Comparison of ENCODE assay signal across 11 mouse cellular contexts in genomic region chr5:104472371-104472770, GRCm38 (mm10). TPM values are rescaled to one million over a fixed set of nuclear protein-coding genes. Genes with fewer than 3 reads are reported as not detected.
DNase-seq lines count a peak whose midpoint lies in the region; ATAC-seq and TF ChIP-seq lines count a peak whose summit lies in the region.
"Had no signal": no experiment of that assay in that cellular context is flagged by ENCODE, and none has a peak within 500 bp of the region (broad histone marks: within the 10 kb centered on the region; RNA-seq: fewer than 3 reads in every experiment).

No protein-coding gene starts in this region.

- no peak overlapping the region for H3K4me2 ChIP-seq in forebrain, postnatal 0 days (ENCODE audit: low read depth)
- H3K4me2 ChIP-seq in forebrain, embryonic 16.5 days (ENCODE audit: low read length) = no peak overlapping the region
- H3K4me2 ChIP-seq: intestine, embryonic 15.5 days; limb, embryonic 15.5 days had no signal

- no peaks in the 10 kb centered on the region for H3K9me3 ChIP-seq in forebrain, postnatal 0 days (ENCODE audit: low read length)
- H3K9me3 ChIP-seq in forebrain, embryonic 16.5 days (ENCODE audit: control insufficient read depth, low read length) = no peaks in the 10 kb centered on the region
- H3K9me3 ChIP-seq: intestine, embryonic 15.5 days; limb, embryonic 15.5 days had no signal

- TF ChIP-seq POLR2A in brain, embryonic 14.5 days (IDR thresholded peaks at IDR 0.05; ENCODE audit: borderline replicate concordance, extremely low read depth, insufficient read depth, insufficient read length, poor library complexity, severe bottlenecking) = no peak

- no peak for DNase-seq in forebrain, postnatal 0 days
- DNase-seq in kidney, postnatal 4 days = peak; percentile 16 to 21
- DNase-seq in kidney, postnatal 14 days = no peak
- peak; percentile 20 for DNase-seq in A20 (ENCODE audit: low read depth, low spot score)
- no peak for DNase-seq in brain, embryonic 14.5 days (ENCODE audit: low read depth)
- no peak for DNase-seq in ovary, postnatal 36 days (ENCODE audit: low spot score)
- DNase-seq: cerebellum, adult 9-11 months had no signal

- H3K27ac ChIP-seq in forebrain, postnatal 0 days (ENCODE audit: low read depth, low read length) = no peak overlapping the region
- no peak overlapping the region for H3K27ac ChIP-seq in forebrain, embryonic 16.5 days (ENCODE audit: low read length)
- H3K27ac ChIP-seq: intestine, embryonic 15.5 days; limb, embryonic 15.5 days had no signal

- no peak overlapping the region for H3K4me3 ChIP-seq in forebrain, postnatal 0 days (ENCODE audit: low read depth, low read length)
- no peak overlapping the region for H3K4me3 ChIP-seq in forebrain, embryonic 16.5 days (replicated peaks; ENCODE audit: low read length)
- H3K4me3 ChIP-seq: intestine, embryonic 15.5 days; limb, embryonic 15.5 days had no signal

- peak; percentile 47 for TF ChIP-seq CTCF in forebrain, postnatal 0 days (IDR thresholded peaks at IDR 0.05; ENCODE audit: low read depth)
- peak; percentile 20; the same call in 1 of the 2 replicates for TF ChIP-seq CTCF in brain, embryonic 14.5 days (IDR thresholded peaks at IDR 0.05; ENCODE audit: borderline replicate concordance, extremely low read depth, insufficient read depth, insufficient read length)

- H3K9ac ChIP-seq in forebrain, postnatal 0 days = no peak overlapping the region
- H3K9ac ChIP-seq in forebrain, embryonic 16.5 days (replicated peaks; ENCODE audit: low read depth, low read length) = no peak overlapping the region
- H3K9ac ChIP-seq: intestine, embryonic 15.5 days; limb, embryonic 15.5 days had no signal

- H3K27me3 ChIP-seq in forebrain, postnatal 0 days (ENCODE audit: insufficient read depth, low read length) = no peaks in the 10 kb centered on the region
- no peaks in the 10 kb centered on the region for H3K27me3 ChIP-seq in forebrain, embryonic 16.5 days (replicated peaks; ENCODE audit: control insufficient read depth, insufficient read depth, low read length)
- H3K27me3 ChIP-seq: intestine, embryonic 15.5 days; limb, embryonic 15.5 days had no signal

- no peaks in the 10 kb centered on the region for H3K4me1 ChIP-seq in forebrain, postnatal 0 days (ENCODE audit: insufficient read depth)
- H3K4me1 ChIP-seq in forebrain, embryonic 16.5 days (replicated peaks; ENCODE audit: control insufficient read depth, insufficient read depth, low read length) = 0 out of 2 replicates have a peak, but pooled peaks cover 3% of the 10 kb centered on the region
- H3K4me1 ChIP-seq: intestine, embryonic 15.5 days; limb, embryonic 15.5 days had no signal

- peaks cover 19% of the 10 kb centered on the region; the same call in 1 of the 2 replicates for H3K36me3 ChIP-seq in forebrain, postnatal 0 days (ENCODE audit: insufficient read depth)
- H3K36me3 ChIP-seq in forebrain, embryonic 16.5 days (ENCODE audit: control insufficient read depth, insufficient read depth) = peaks cover 13% of the 10 kb centered on the region

- no peak for ATAC-seq in forebrain, postnatal 0 days
- ATAC-seq in forebrain, embryonic 16.5 days = no peak
- ATAC-seq in granulocyte monocyte progenitor cell, adult 5-6 weeks (replicated peaks; ENCODE audit: poor library complexity, severe bottlenecking) = no peak
- ATAC-seq: intestine, embryonic 15.5 days had no signal

- WGBS in forebrain, postnatal 0 days = 94% methylated on average over 8 of the region's 8 CpGs
- 95% methylated on average over 8 of the region's 8 CpGs for WGBS in forebrain, embryonic 16.5 days

RNA-seq across cellular contexts. Expression of gene Pkd2, which starts 13.1 kb away (rescaled TPM):
- 19.8 and 25.4 TPM in 2 replicates for total RNA-seq in forebrain, postnatal 0 days (2014; rRNA removed)
- 4.0 and 6.2 TPM in 2 replicates for polyA plus RNA-seq in forebrain, postnatal 0 days (2015; fragmentation: Nextera tagmentation; extraction: Ambion mirVana)
- polyA plus RNA-seq in forebrain, embryonic 16.5 days (2015; fragmentation: Nextera tagmentation; extraction: Ambion mirVana) = 7.0 and 7.8 TPM in 2 replicates
- 33.5 TPM in 2 replicates for polyA plus RNA-seq in brain, embryonic 14.5 days (2012; rRNA removed)
- total RNA-seq in granulocyte monocyte progenitor cell, adult 5-6 weeks (2014; fragmentation: Nextera tagmentation) = 4.3 and 4.8 TPM in 2 replicates
- total RNA-seq in granulocyte monocyte progenitor cell, adult 5-6 weeks (2017) = 3.5 TPM in 2 replicates

RNA-seq across cellular contexts. Expression of gene BC005561, which starts 35.8 kb away (rescaled TPM):
- 6.6 and 9.1 TPM in 2 replicates for total RNA-seq in forebrain, postnatal 0 days (2014; rRNA removed)
- polyA plus RNA-seq in forebrain, postnatal 0 days (2015; fragmentation: Nextera tagmentation; extraction: Ambion mirVana) = 4.9 and 6.3 TPM in 2 replicates
- 11.9 and 13.4 TPM in 2 replicates for polyA plus RNA-seq in forebrain, embryonic 16.5 days (2015; fragmentation: Nextera tagmentation; extraction: Ambion mirVana)
- polyA plus RNA-seq in brain, embryonic 14.5 days (2012; rRNA removed) = 3.7 and 4.0 TPM in 2 replicates
- total RNA-seq in granulocyte monocyte progenitor cell, adult 5-6 weeks (2014; fragmentation: Nextera tagmentation) = 14.7 and 15.2 TPM in 2 replicates
- 11.5 and 16.8 TPM in 2 replicates for total RNA-seq in granulocyte monocyte progenitor cell, adult 5-6 weeks (2017)

RNA-seq across cellular contexts. Expression of gene Spp1, which starts 37.5 kb away (rescaled TPM):
- 28.4 and 80.6 TPM in 2 replicates for total RNA-seq in forebrain, postnatal 0 days (2014; rRNA removed)
- 60.0 and 67.8 TPM in 2 replicates for polyA plus RNA-seq in forebrain, postnatal 0 days (2015; fragmentation: Nextera tagmentation; extraction: Ambion mirVana)
- polyA plus RNA-seq in forebrain, embryonic 16.5 days (2015; fragmentation: Nextera tagmentation; extraction: Ambion mirVana) = 12.1 and 43.3 TPM in 2 replicates
- 6.7 and 20.1 TPM in 2 replicates for polyA plus RNA-seq in brain, embryonic 14.5 days (2012; rRNA removed)
- 3.7 and 6.6 TPM in 2 replicates for total RNA-seq in granulocyte monocyte progenitor cell, adult 5-6 weeks (2014; fragmentation: Nextera tagmentation)
- 2.3 and 14.9 TPM in 2 replicates for total RNA-seq in granulocyte monocyte progenitor cell, adult 5-6 weeks (2017)

Comparison
In these comparisons a context has a peak if more than half of its experiments do, and no peak if none do; other contexts are left out.
1. DNase-seq: peak in kidney, postnatal 4 days (2 of 2) and A20 (single experiment); none in forebrain, postnatal 0 days (single experiment), kidney, postnatal 14 days (single experiment), brain, embryonic 14.5 days (single experiment) and ovary, postnatal 36 days (single experiment).